Mouse (Mus musculus) liver, embryonic 14.5 days (tissue): ENCODE data around the gene Zfp566. TPM values are rescaled to one million over a fixed set of nuclear protein-coding genes. Genes with fewer than 3 reads are reported as not detected.
A peak's percentile ranks its signal among the peaks of the same experiment; 100 is the strongest.

Experiments
- ATAC-seq: fragments of 200-750 bp; cut with Nextera tagmentation; 2 replicates; pipeline ENCODE4 v1.8.0; 2017; ENCODE audit warnings: moderate number of reproducible peaks, mild to moderate bottlenecking, moderate library complexity; ENCODE audit not compliant: insufficient read depth
- DNase-seq, 3 experiments: peaks; one replicate each; pipeline ENCODE4 v3.0.0-alpha.2; 2012 to 2013; ENCODE audit warnings: low read depth in 3 of 3, low spot score in 3 of 3
- H3K27ac ChIP-seq: fragments of 300-500 bp; sonication (generic); 2 replicates; pipeline ENCODE4 v1.5.1; 2014; ENCODE audit warnings: moderate library complexity, mild to moderate bottlenecking, control low read depth, inconsistent platforms
- H3K27me3 ChIP-seq: fragments of 300-500 bp; sonication (generic); 2 replicates; pipeline ENCODE4 v1.6.1; 2014; ENCODE audit warnings: mild to moderate bottlenecking, low read length, moderate library complexity; ENCODE audit not compliant: control insufficient read depth, insufficient read depth
- H3K36me3 ChIP-seq: fragments of 300-500 bp; sonication (generic); replicated peaks from 2 replicates; pipeline ENCODE4 v1.6.1; 2014; ENCODE audit warnings: low read depth; ENCODE audit not compliant: control insufficient read depth, insufficient read depth
- H3K4me1 ChIP-seq, 2 experiments: fragments of 200-500 bp in 1 of 2; fragments of 300-500 bp in 1 of 2; sonication (generic) in 1 of 2; replicated peaks; 2 replicates each; pipeline ENCODE4 v1.6.1; 2012 to 2014; ENCODE audit warnings: antibody characterized with exemption in 1 of 2, inconsistent platforms in 1 of 2, low read length in 1 of 2; ENCODE audit not compliant: control insufficient read depth in 2 of 2, insufficient read depth in 2 of 2
- H3K4me2 ChIP-seq: fragments of 300-500 bp; sonication (generic); 2 replicates; pipeline ENCODE4 v1.6.1; 2014; ENCODE audit warnings: low read depth, mild to moderate bottlenecking, control low read depth, moderate library complexity
- H3K4me3 ChIP-seq, 2 experiments: fragments of 200-500 bp in 1 of 2; fragments of 300-500 bp in 1 of 2; sonication (generic) in 1 of 2; 2 replicates each; pipeline ENCODE4 v1.5.1; 2012 to 2014; ENCODE audit warnings: low read depth in 2 of 2, low read length in 2 of 2, mild to moderate bottlenecking in 2 of 2, control low read depth in 1 of 2, inconsistent platforms in 1 of 2, moderate library complexity in 1 of 2; ENCODE audit not compliant: insufficient read depth in 1 of 2
- H3K9ac ChIP-seq: fragments of 300-500 bp; sonication (generic); replicated peaks from 2 replicates; pipeline ENCODE4 v1.6.1; 2014; ENCODE audit warnings: mild to moderate bottlenecking, control low read depth, moderate library complexity
- H3K9me3 ChIP-seq: fragments of 300-500 bp; sonication (generic); 2 replicates; pipeline ENCODE4 v1.6.1; 2016; ENCODE audit warnings: low read length, mixed read lengths; ENCODE audit not compliant: control insufficient read depth
- CTCF ChIP-seq: IDR thresholded peaks from 2 replicates; pipeline ENCODE4 v1.5.1; 2016; ENCODE audit warnings: antibody characterized with exemption, low read depth, control low read depth
- EP300 ChIP-seq: IDR thresholded peaks from 2 replicates; pipeline ENCODE4 v1.6.1; 2016; ENCODE audit warnings: antibody characterized with exemption, low read depth
- WGBS: fragments of 180-500 bp; shearing (Covaris S2); extraction: QIAGEN DNeasy Blood & Tissue Kit; methylation state at CpG from one replicate; pipeline ENCODE4 v1.1.7; 2014; ENCODE audit not compliant: insufficient replicate concordance; 5-methylcytosine and 5-hydroxymethylcytosine counted together
- polyA plus RNA-seq, 2 experiments: library from polyadenylated mRNA; depleted of rRNA in 1 of 2; stranded (reverse) in 1 of 2; unstranded in 1 of 2; fragments of >200 nt; fragmentation: Nextera tagmentation in 1 of 2; extraction: Ambion mirVana in 1 of 2; gene quantifications; 2 replicates each; pipeline versions ENCODE4 v1.2.1 to v1.2.3; 2012 to 2014

The Zfp566 gene
- polyA plus RNA-seq, 2 experiments, result 1.5 to 1.8 TPM

DNA sequence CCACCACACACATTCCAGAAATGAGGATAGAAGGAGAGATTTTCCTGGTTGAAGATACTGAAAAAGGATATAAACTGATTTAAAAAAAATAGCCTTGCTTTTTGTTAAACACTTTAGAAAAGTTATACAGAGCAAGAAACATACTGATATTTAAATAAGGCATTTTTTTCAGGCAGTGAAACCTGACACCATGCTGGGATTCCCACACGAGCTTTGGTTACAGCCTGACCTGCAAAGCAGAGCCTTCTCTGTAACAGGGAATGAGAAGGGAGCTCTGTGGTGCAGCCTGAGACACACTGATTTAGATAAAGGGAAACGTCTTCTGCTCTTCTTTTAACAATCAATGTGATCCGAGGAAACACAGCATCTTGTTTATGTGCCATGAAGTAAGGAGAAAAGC lies 36.7 kb downstream of the Zfp566 start:
- Histone ChIP-seq H3K4me2 (no peak overlapping the region), H3K27ac (no peak overlapping the region), H3K36me3 (no peaks in the 10 kb centered on the region; the same call in 1 of the 2 replicates), H3K4me3 (no peak overlapping the region), H3K9me3 (no peaks in the 10 kb centered on the region), H3K4me1 (peaks cover 8% of the 10 kb centered on the region in 2 experiments), H3K9ac (no peak overlapping the region), H3K27me3 (no peaks in the 10 kb centered on the region)
- DNase-seq (no peak), ATAC-seq (no peak)
- 10% methylated on average over 3 of the region's 3 CpGs for WGBS
- TF ChIP-seq CTCF, result no peak
- TF ChIP-seq EP300, result no peak

DNA sequence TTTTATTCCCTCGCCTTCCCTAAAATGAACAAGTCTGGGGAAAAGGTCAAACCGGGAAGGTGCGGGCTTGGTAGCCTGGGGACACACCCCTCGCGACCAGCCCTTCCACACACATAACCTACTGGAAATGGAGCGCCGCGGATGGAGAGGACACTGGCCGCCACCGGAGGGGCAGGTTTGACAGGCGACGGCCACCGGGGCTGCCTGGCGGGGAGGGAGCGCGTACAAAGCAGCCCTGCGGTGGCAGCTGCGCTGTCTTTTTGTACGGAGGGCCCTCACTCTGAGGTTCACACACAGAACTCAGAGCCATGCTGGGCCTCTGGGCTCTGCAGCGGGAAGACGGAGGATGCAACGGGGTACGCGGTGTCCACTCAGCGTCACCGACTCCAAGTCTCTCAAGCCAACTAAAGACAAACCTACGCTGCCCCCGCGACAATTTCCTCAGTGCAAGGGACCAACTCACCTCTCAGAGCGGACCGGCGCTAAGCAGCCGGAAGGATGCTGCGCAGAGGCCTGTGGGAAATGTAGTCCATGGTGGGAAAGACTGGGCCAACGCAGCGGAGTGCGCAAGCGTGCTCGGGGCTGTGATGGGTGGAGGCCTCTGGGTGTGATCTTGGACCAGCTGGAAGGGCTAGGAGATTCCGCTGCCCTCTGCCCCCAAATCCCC lies 39.3 kb downstream of the Zfp566 start, which contains the start of gene Zfp14:
Gene Zfp14, minus strand, starts transcription at position 499 of the 667 bp plus-strand sequence.
- H3K27me3 ChIP-seq, result no peaks in the 10 kb centered on the region
- under 1% methylated on average over 40 of the region's 40 CpGs for WGBS
- H3K4me3 ChIP-seq, result peak within 1 kb of the TSS; percentile 83 to 91
- no peak within 1 kb of the TSS for H3K27ac ChIP-seq
- H3K36me3 ChIP-seq, result no peaks in the 10 kb centered on the region
- peak; percentile 100 for ATAC-seq
- H3K4me1 ChIP-seq, result peaks cover 8% of the 10 kb centered on the region in 2 experiments
- peak within 1 kb of the TSS; percentile 79 for H3K4me2 ChIP-seq
- no peaks in the 10 kb centered on the region for H3K9me3 ChIP-seq
- peak; percentile 60 to 75 (median 66) for DNase-seq
- no peak for TF ChIP-seq EP300
- TF ChIP-seq CTCF, result no peak
- H3K9ac ChIP-seq, result peak within 1 kb of the TSS; percentile 64

GRCm38 (mm10) chr7:30048126-30048525 lies 42.2 kb downstream of the Zfp566 start:
- 69% methylated on average over 4 of the region's 4 CpGs for WGBS
- no peak overlapping the region for H3K27ac ChIP-seq
- no peaks in the 10 kb centered on the region for H3K9me3 ChIP-seq
- TF ChIP-seq EP300 (no peak), CTCF (no peak)
- H3K36me3 ChIP-seq, result no peaks in the 10 kb centered on the region
- H3K4me2 ChIP-seq, result no peak overlapping the region
- no peak overlapping the region for H3K9ac ChIP-seq
- H3K4me3 ChIP-seq, result no peak overlapping the region
- H3K4me1 ChIP-seq, result peaks cover 8% of the 10 kb centered on the region in 2 experiments
- ATAC-seq (no peak), DNase-seq (no peak)
- H3K27me3 ChIP-seq, result no peaks in the 10 kb centered on the region

DNA sequence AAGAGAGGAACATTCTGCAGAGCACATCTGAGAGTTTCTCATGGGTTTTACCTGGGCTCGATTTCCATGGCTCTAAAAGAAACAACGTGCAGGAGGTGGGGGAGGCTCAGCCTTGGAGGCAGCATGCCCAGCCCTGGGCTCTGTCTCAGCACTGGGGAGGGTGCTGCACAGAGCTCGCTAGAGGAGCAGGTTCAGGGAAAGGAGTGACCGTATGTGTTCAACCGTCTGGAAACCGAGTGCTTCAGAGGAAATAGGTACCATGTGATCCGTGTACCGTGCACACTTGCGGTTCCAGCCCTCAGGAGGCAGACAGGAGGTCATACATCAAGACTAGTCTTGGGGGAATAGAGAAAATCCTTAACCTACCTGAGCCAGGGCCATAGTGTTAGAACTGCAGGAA lies 46.0 kb downstream of the Zfp566 start:
- H3K9me3 ChIP-seq, result no peaks in the 10 kb centered on the region
- H3K4me3 ChIP-seq, result no peak overlapping the region
- no peak for TF ChIP-seq EP300
- no peak for TF ChIP-seq CTCF
- no peak overlapping the region for H3K9ac ChIP-seq
- H3K27ac ChIP-seq, result no peak overlapping the region
- H3K4me1 ChIP-seq, result no peaks in the 10 kb centered on the region
- no peaks in the 10 kb centered on the region for H3K36me3 ChIP-seq
- no peaks in the 10 kb centered on the region for H3K27me3 ChIP-seq
- ATAC-seq (no peak), DNase-seq (no peak)
- no peak overlapping the region for H3K4me2 ChIP-seq
- WGBS, result 51% methylated on average over 9 of the region's 9 CpGs

DNA sequence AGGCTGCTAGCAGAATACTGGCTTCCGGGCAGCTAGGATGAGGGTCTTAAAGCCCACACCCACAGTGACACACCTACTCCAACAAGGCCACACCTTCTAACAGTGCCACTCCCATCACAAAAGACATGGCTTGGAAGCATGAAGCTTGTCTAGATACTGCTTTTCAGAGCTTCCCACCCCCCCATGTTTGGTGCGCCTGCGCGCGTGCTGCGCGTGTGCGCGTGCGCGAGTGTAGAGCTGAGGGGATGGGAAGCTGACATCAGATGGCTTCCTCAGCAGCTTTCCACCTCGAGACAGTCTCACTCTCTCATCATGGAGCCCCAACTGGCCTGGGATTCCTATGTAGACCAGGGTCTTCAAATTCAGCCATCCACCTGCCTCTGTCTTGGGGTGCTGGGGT lies 56.0 kb downstream of the Zfp566 start:
- no peak for DNase-seq
- WGBS, result 90% methylated on average over 12 of the region's 12 CpGs
- Histone ChIP-seq H3K9me3 (no peaks in the 10 kb centered on the region), H3K27ac (no peak overlapping the region), H3K4me1 (0 out of 4 replicates have a peak, but pooled peaks cover 0 to 2% of the 10 kb centered on the region in 2 experiments), H3K27me3 (no peaks in the 10 kb centered on the region), H3K9ac (no peak overlapping the region), H3K36me3 (no peaks in the 10 kb centered on the region), H3K4me2 (no peak overlapping the region), H3K4me3 (no peak overlapping the region)
- ATAC-seq, result no peak
- TF ChIP-seq EP300 (no peak), CTCF (no peak)
